Mouse (Mus musculus): Measurements from ENCODE around the gene Csnk1d. TPM values are rescaled to one million over a fixed set of nuclear protein-coding genes. Genes with fewer than 3 reads are reported as not detected.

Gene Csnk1d
- polyA plus RNA-seq, 1 experiment from 2014 or later, result 173 TPM

DNA sequence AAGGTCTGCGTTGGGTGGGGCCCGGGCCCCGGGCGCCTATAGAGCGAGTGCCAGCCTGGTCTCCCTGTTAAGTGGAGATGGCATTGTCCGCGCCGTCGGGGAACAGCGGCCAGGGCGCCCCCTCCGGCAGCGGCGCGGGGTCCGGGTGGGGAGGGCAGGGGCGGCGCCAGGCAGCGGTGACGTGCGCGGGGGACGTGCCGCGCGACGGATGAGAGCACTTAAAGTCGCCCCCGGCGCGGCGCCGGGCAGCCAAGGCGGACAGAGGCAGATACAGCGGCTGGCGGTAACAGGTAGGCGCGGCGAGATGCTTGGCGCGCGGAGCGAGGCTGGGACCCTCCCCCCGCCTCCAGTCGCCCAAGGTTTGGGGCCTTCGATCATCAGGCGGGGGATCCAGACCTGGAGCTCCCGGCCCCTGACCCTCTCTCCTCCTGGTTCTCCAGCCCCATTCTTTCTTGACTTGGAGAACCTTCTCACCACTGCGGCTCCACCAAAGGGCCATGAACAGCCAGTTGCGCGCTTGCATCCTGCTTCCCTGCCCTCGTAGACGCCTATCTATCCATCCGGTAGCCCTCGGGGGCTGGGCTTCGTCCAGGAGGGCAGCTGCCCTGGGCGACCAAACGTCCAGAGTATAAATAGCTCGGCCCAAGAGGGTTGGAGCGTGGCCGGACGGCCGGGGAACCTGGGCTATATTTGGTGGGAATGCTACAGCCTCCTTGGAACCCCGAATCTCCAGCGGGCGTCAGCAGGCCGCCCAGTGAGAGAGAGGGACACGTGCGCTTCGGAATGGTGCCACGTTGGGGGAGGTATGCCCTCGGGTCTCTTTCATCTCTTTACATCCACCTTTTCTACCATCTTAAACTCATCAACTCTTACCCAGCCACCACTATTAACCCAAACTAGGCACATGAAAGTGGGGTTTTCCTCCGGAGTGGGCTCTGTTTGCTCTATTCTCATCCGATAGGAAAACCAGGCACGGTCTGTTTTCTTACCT, 42.0 kb downstream of the Csnk1d start:
- H3K9ac ChIP-seq, result no peak overlapping the region
- 1% methylated on average over 75 of the region's 75 CpGs for WGBS

DNA sequence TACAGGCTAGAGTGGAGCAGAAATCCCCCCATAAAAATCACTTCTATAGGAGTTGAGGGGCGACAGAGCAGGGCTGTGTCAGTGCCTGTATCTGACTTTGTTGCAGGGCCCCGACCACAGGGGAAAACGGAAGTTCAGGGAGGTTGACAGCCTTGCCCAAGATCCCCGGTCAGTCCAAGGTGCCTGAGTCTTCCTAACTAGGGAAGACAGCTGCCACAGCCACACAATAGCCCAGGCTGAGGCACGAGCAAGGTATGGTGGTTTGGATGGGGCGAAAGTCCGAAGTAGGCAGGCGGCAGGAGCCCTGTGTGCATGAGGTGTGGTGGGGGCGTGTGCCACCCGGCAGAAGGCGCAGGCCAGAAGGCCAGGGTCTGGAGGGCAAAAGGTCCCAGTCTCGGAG, 42.8 kb downstream of the Csnk1d start, which contains the start of gene Slc16a3:
Gene Slc16a3 (plus strand): TSS at position 153 of the 400 bp plus-strand sequence.
- peaks cover 31% of the 10 kb centered on the region for H3K27me3 ChIP-seq (replicated peaks)
- H3K27ac ChIP-seq, result no peak within 1 kb of the TSS
- no peaks in the 10 kb centered on the region for H3K9me3 ChIP-seq
- H3K4me1 ChIP-seq, result peaks cover 21% of the 10 kb centered on the region
- ATAC-seq (replicated peaks), result no peak
- H3K4me3 ChIP-seq, result peak within 1 kb of the TSS; percentile 38
- no peak within 1 kb of the TSS for H3K9ac ChIP-seq
- H3K36me3 ChIP-seq (replicated peaks), result no peaks in the 10 kb centered on the region
- 39% methylated on average over 12 of the region's 12 CpGs for WGBS
- H3K4me2 ChIP-seq, result peak within 1 kb of the TSS; percentile 68

More for the DNA sequence above, 42.0 kb downstream of the Csnk1d start:
- peaks cover 21% of the 10 kb centered on the region for H3K4me1 ChIP-seq
- peaks cover 31% of the 10 kb centered on the region for H3K27me3 ChIP-seq (replicated peaks)
- no peaks in the 10 kb centered on the region for H3K9me3 ChIP-seq
- peak overlapping the region; percentile 68 for H3K4me2 ChIP-seq
- no peaks in the 10 kb centered on the region for H3K36me3 ChIP-seq (replicated peaks)
- H3K4me3 ChIP-seq, result peak overlapping the region; percentile 38
- ATAC-seq (replicated peaks), result no peak
- H3K27ac ChIP-seq, result no peak overlapping the region

DNA sequence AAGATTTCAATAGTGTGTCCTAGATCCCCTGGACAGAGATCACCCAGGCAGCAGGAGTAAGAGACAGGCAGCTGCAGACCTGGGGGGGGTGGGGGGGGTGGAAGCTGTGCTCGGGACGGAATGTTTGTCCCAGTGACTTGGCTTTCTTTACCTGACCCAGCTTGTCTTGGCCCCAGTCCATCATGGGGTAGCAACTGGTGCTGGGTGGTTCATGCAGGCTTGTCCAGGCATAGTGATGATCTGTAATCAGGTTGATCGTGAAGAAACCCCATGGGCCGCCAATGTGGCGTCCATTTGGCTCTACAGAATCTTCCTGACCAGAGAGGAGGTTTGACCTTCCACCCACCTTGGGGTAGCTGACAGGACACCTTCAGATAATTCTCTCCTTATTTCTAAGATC, 45.2 kb downstream of the Csnk1d start:
- 94% methylated on average over 5 of the region's 5 CpGs for WGBS
- ATAC-seq (replicated peaks), result no peak
- Histone ChIP-seq H3K4me3 (no peak overlapping the region), H3K9me3 (no peaks in the 10 kb centered on the region), H3K4me1 (peaks cover 15% of the 10 kb centered on the region), H3K4me2 (no peak overlapping the region), H3K27me3 (replicated peaks) (peaks cover 31% of the 10 kb centered on the region), H3K9ac (no peak overlapping the region), H3K36me3 (replicated peaks) (no peaks in the 10 kb centered on the region), H3K27ac (no peak overlapping the region)

DNA sequence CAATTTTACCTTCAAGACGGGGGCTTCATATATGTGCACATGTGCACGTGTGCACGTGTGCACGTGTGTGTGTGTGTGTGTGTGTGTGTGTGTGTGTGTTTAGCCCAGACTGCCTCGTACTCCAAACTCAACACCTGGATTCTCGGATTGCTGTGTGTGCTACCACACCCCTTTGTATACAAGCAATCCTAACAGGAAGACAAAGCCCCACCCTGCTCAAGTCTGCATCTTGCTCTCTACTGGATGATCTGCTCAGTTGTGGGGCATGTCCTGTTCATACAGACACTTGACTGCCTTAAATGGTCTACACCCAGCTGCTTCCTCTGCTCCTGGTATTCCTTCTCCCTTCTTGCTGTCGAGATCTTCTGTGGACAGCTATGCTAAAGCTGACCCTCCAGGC, 45.9 kb downstream of the Csnk1d start:
- ATAC-seq (replicated peaks), result no peak

GRCm38 (mm10) chr11:120940959-120941358, 50.2 kb downstream of the Csnk1d start:
- Histone ChIP-seq H3K4me1 (no peaks in the 10 kb centered on the region), H3K27me3 (replicated peaks) (no peaks in the 10 kb centered on the region), H3K9me3 (no peaks in the 10 kb centered on the region), H3K27ac (no peak overlapping the region), H3K36me3 (replicated peaks) (no peaks in the 10 kb centered on the region), H3K9ac (no peak overlapping the region), H3K4me2 (no peak overlapping the region), H3K4me3 (no peak overlapping the region)
- no peak for ATAC-seq (replicated peaks)
- WGBS, result 90% methylated on average over 6 of the region's 6 CpGs

More for the DNA sequence above, 45.9 kb downstream of the Csnk1d start:
- Histone ChIP-seq H3K4me3 (no peak overlapping the region), H3K9ac (no peak overlapping the region), H3K4me1 (peaks cover 8% of the 10 kb centered on the region), H3K9me3 (no peaks in the 10 kb centered on the region), H3K27ac (no peak overlapping the region), H3K36me3 (replicated peaks) (no peaks in the 10 kb centered on the region), H3K27me3 (replicated peaks) (peaks cover 27% of the 10 kb centered on the region), H3K4me2 (no peak overlapping the region)
- WGBS, result 88% methylated on average over 7 of the region's 7 CpGs

- no peaks in the 10 kb centered on the region for H3K9me3 ChIP-seq
- H3K27ac ChIP-seq, result no peak overlapping the region
- ATAC-seq (replicated peaks), result no peak
- no peak overlapping the region for H3K4me2 ChIP-seq
- no peaks in the 10 kb centered on the region for H3K27me3 ChIP-seq (replicated peaks)
- H3K4me1 ChIP-seq, result no peaks in the 10 kb centered on the region
- H3K4me3 ChIP-seq, result no peak overlapping the region
- H3K9ac ChIP-seq, result no peak overlapping the region
- no peaks in the 10 kb centered on the region for H3K36me3 ChIP-seq (replicated peaks)
- WGBS, result 61% methylated on average over 6 of the region's 6 CpGs
Measured at GRCm38 (mm10) chr11:120939712-120940341, 51.3 kb downstream of the Csnk1d start.

- Histone ChIP-seq H3K27me3 (replicated peaks) (no peaks in the 10 kb centered on the region), H3K36me3 (replicated peaks) (no peaks in the 10 kb centered on the region), H3K4me3 (no peak overlapping the region), H3K4me1 (no peaks in the 10 kb centered on the region), H3K9me3 (no peaks in the 10 kb centered on the region), H3K27ac (no peak overlapping the region), H3K9ac (no peak overlapping the region), H3K4me2 (no peak overlapping the region)
- 53% methylated on average over 4 of the region's 4 CpGs for whole genome bisulfite sequencing
- ATAC-seq (replicated peaks), result no peak
Measured at GRCm38 (mm10) chr11:120938795-120939194, 52.3 kb downstream of the Csnk1d start.

DNA sequence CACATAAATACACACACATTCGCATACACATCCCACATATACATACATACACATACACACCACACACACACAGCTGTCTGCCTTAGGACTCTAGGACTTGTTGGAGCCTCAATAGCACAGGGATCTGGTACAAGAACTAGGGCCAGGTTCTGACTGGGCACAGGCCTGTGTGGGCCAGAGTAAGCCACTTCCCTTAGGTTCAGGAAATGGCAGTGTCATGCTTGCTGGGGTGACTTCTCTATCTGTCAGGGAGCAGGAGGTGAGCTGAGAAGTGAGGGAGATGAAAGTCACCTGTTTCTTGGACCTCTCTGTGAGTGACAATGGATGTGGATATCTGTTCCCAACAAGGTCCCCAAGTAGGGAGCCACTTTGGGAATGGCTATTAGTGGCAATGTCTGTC, 53.2 kb downstream of the Csnk1d start:
- H3K4me3 ChIP-seq, result no peak overlapping the region
- peaks cover 3% of the 10 kb centered on the region; the same call in 1 of the 2 replicates for H3K4me1 ChIP-seq
- no peak overlapping the region for H3K27ac ChIP-seq
- 100% methylated on average over 1 of the region's 1 CpGs for WGBS
- H3K9me3 ChIP-seq, result no peaks in the 10 kb centered on the region
- no peaks in the 10 kb centered on the region for H3K27me3 ChIP-seq (replicated peaks)
- no peaks in the 10 kb centered on the region for H3K36me3 ChIP-seq (replicated peaks)
- H3K9ac ChIP-seq, result no peak overlapping the region
- H3K4me2 ChIP-seq, result no peak overlapping the region
- ATAC-seq (replicated peaks), result no peak

DNA sequence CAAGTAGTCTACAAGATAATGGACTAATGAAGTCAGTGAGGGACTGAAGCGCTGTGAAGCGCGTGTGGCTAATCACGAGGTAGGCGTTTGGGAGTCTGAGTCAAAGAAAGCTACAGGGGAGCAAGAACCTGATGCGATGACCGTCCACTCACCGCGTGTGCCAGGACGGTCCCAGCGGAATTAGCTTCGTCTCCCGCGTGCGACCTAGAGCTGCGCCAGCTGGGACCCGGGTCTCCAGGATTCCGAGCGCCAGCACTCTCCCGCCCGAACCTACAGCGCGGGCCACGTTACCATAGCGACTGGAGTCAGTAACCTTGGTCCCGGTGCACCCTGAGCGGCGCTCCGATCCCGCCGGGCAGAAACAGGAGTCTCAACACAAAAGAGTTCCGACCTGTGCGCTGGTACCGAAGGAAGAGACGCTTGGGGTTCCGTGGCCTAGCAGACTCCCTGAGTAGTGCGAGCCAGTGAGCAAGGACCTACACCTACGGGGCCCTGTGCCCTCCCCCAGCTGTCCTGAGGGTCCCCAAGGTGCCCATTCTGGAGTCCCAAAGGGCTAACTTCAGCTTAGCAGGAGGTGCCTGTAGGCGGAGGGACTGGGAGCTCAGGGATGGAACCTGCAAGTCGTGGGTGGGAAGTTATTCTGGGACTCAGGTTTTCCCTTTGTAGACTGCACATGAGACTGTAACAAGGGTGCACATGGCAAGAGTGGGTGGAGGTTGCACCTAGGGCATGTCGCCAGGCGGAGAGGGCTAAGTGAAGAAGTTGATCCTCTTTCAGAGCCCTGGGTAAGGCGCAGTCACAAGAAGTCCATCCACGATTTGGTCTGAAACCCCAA, 58.3 kb downstream of the Csnk1d start, which contains the start of gene Ccdc57:
Gene Ccdc57 (minus strand): TSS at position 309 of the 835 bp plus-strand sequence.
- 9% methylated on average over 44 of the region's 44 CpGs for WGBS
- peak within 1 kb of the TSS; percentile 53 for H3K27ac ChIP-seq
- H3K4me1 ChIP-seq, result peaks cover 18% of the 10 kb centered on the region
- peak within 1 kb of the TSS; percentile 65 for H3K4me3 ChIP-seq
- H3K9ac ChIP-seq, result peak within 1 kb of the TSS; percentile 60
- no peaks in the 10 kb centered on the region for H3K9me3 ChIP-seq
- H3K4me2 ChIP-seq, result peak within 1 kb of the TSS; percentile 82
- H3K36me3 ChIP-seq (replicated peaks), result no peaks in the 10 kb centered on the region
- no peaks in the 10 kb centered on the region for H3K27me3 ChIP-seq (replicated peaks)
- peak; percentile 94 for ATAC-seq (replicated peaks)

- Histone ChIP-seq H3K4me3 (0 out of 2 replicates have a peak overlapping the region, but pooled peaks have one; percentile 65), H3K9ac (no peak overlapping the region), H3K4me1 (peaks cover 18% of the 10 kb centered on the region), H3K9me3 (no peaks in the 10 kb centered on the region), H3K4me2 (no peak overlapping the region), H3K27ac (no peak overlapping the region), H3K27me3 (replicated peaks) (no peaks in the 10 kb centered on the region), H3K36me3 (replicated peaks) (no peaks in the 10 kb centered on the region)
- WGBS, result 93% methylated on average over 4 of the region's 4 CpGs
- no peak for ATAC-seq (replicated peaks)
Measured at GRCm38 (mm10) chr11:120931479-120931878, 59.7 kb downstream of the Csnk1d start.

DNA sequence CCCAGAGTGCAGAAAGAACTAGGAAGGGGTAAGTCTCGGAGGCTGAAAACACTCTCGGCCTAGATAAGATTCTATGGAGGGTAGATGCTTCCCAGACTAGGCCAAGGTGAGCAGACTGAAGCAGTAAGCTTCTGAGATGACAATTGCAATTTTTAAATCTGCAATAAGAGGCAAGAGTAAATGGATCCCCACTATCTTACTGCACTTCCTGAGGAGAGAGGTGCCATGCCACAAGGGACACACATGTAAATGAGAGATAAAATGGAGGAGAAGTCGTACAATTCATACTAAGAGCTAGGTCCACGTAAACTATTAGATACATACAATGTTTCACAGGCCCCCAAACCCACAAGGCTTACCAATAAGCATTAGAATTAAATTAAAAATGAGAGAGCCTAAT, 62.7 kb downstream of the Csnk1d start:
- no peak for ATAC-seq (replicated peaks)
- no peak overlapping the region for H3K9ac ChIP-seq
- no peaks in the 10 kb centered on the region for H3K36me3 ChIP-seq (replicated peaks)
- no peaks in the 10 kb centered on the region for H3K9me3 ChIP-seq
- no peak overlapping the region for H3K4me2 ChIP-seq
- H3K4me1 ChIP-seq, result peaks cover 18% of the 10 kb centered on the region
- no peak overlapping the region for H3K4me3 ChIP-seq
- H3K27ac ChIP-seq, result no peak overlapping the region
- H3K27me3 ChIP-seq (replicated peaks), result no peaks in the 10 kb centered on the region
- WGBS, result 95% methylated on average over 4 of the region's 4 CpGs

DNA sequence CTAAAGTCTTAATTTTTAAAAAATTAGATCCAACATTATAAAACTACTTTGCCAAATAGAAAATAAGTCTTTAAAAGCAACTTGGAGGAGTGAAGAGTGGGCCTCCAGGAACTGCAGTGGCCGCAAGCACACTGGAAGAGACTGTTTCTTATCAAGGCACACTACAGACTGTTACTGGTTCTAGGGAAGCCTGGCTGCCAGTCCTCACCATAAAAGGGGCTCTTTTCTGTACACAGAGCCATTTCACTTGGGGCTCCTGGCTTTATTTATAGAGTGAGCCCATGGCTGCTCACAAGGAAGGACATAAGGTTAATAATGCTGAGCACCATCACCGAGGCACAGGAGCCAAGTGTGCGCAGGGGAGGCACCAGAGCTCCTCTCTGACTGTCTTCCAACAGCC, 68.6 kb downstream of the Csnk1d start:
- Histone ChIP-seq H3K36me3 (replicated peaks) (peaks cover 18% of the 10 kb centered on the region; the same call in 1 of the 2 replicates), H3K4me1 (no peaks in the 10 kb centered on the region), H3K4me2 (no peak overlapping the region), H3K9me3 (no peaks in the 10 kb centered on the region), H3K9ac (no peak overlapping the region), H3K27me3 (replicated peaks) (no peaks in the 10 kb centered on the region), H3K4me3 (no peak overlapping the region), H3K27ac (no peak overlapping the region)
- 97% methylated on average over 3 of the region's 3 CpGs for WGBS
- no peak for ATAC-seq (replicated peaks)

Data from midbrain, embryonic 15.5 days (tissue).